Mouse (Mus musculus) thymus, postnatal 36 days (tissue): ENCODE measurements around the gene 2810006K23Rik.
"Not testable (repeated sequence)": the region's sequence is repeated elsewhere in the genome, so short reads cannot be mapped to it uniquely, and the experiment has no call there.

Experiments used
- DNase-seq, 2 experiments: peaks; one replicate each; pipeline ENCODE4 v3.0.0; 2022; ENCODE audit warnings: mixed read lengths in 2 of 2

The 2810006K23Rik gene

GRCm38 (mm10) chr5:124327510-124328364 lies at the start of gene 2810006K23Rik, which contains the start of gene Mphosph9:
Gene 2810006K23Rik, plus strand, starts transcription at chr5:124328089.
Gene Mphosph9, minus strand, starts transcription at chr5:124327972.
- peak; percentile 99 to 100 for DNase-seq

GRCm38 (mm10) chr5:124282854-124283253 lies 45.0 kb upstream of the 2810006K23Rik start:
- DNase-seq = no peak

- peak; percentile 19 for DNase-seq
Observed at GRCm38 (mm10) chr5:124284330-124284729, 43.6 kb upstream of the 2810006K23Rik start.

GRCm38 (mm10) chr5:124287616-124288247 lies 40.2 kb upstream of the 2810006K23Rik start:
- no peak for DNase-seq

- DNase-seq = no peak
Observed at GRCm38 (mm10) chr5:124290216-124290615, 37.7 kb upstream of the 2810006K23Rik start.

- DNase-seq = no peak
Observed at GRCm38 (mm10) chr5:124293967-124294366, 33.9 kb upstream of the 2810006K23Rik start.

GRCm38 (mm10) chr5:124296475-124296874 lies 31.4 kb upstream of the 2810006K23Rik start:
- DNase-seq = no peak

- DNase-seq = not testable (repeated sequence)
Observed at GRCm38 (mm10) chr5:124299307-124299706, 28.6 kb upstream of the 2810006K23Rik start.

GRCm38 (mm10) chr5:124300132-124300531 lies 27.8 kb upstream of the 2810006K23Rik start:
- DNase-seq = no peak

- DNase-seq = not testable (repeated sequence)
Observed at GRCm38 (mm10) chr5:124302853-124303252, 25.0 kb upstream of the 2810006K23Rik start.

- DNase-seq = no peak
Observed at GRCm38 (mm10) chr5:124309155-124309554, 18.7 kb upstream of the 2810006K23Rik start.

GRCm38 (mm10) chr5:124310091-124310490 lies 17.8 kb upstream of the 2810006K23Rik start:
- no peak for DNase-seq

GRCm38 (mm10) chr5:124315498-124315897 lies 12.4 kb upstream of the 2810006K23Rik start:
- no peak for DNase-seq

GRCm38 (mm10) chr5:124315941-124316340 lies 11.9 kb upstream of the 2810006K23Rik start:
- DNase-seq = no peak

GRCm38 (mm10) chr5:124317648-124318047 lies 10.2 kb upstream of the 2810006K23Rik start:
- no peak for DNase-seq

- DNase-seq = peak in 1 of 2 experiments; percentile 26
Observed at GRCm38 (mm10) chr5:124326829-124327228, 1.1 kb upstream of the 2810006K23Rik start.

GRCm38 (mm10) chr5:124330086-124330485 lies 2.2 kb downstream of the 2810006K23Rik start:
- DNase-seq = no peak

- DNase-seq = no peak
Observed at GRCm38 (mm10) chr5:124334392-124334791, 6.5 kb downstream of the 2810006K23Rik start.

GRCm38 (mm10) chr5:124337103-124337502 lies 9.2 kb downstream of the 2810006K23Rik start:
- no peak for DNase-seq

- no peak for DNase-seq
Observed at GRCm38 (mm10) chr5:124337909-124338308, 10.0 kb downstream of the 2810006K23Rik start.

GRCm38 (mm10) chr5:124338791-124339190 lies 10.9 kb downstream of the 2810006K23Rik start:
- no peak for DNase-seq

- DNase-seq = peak; percentile 35 to 48
Observed at GRCm38 (mm10) chr5:124341753-124342339, 14.0 kb downstream of the 2810006K23Rik start.

- no peak for DNase-seq
Observed at GRCm38 (mm10) chr5:124342897-124343296, 15.0 kb downstream of the 2810006K23Rik start.
